Mouse (Mus musculus) neural tube, embryonic 13.5 days (tissue): ENCODE measurements at regions not wholly inside any gene's neighbourhood (a gene's known extent, or its start where the extent isn't known, plus 50 kb on each side); places are given as distances from the start of the nearest gene placed in this dataset.

Source experiments
- ATAC-seq: fragments of 200-750 bp; cut with Nextera tagmentation; 2 replicates; pipeline ENCODE4 v1.8.0; 2017; ENCODE audit warnings: low read depth, mild to moderate bottlenecking, moderate TSS enrichment, moderate library complexity
- H3K27ac ChIP-seq: fragments of 300-500 bp; sonication (generic); replicated peaks from 2 replicates; pipeline ENCODE4 v1.5.1; 2015; ENCODE audit warnings: moderate library complexity, mild to moderate bottlenecking, inconsistent platforms
- H3K27me3 ChIP-seq: fragments of 300-500 bp; sonication (generic); 2 replicates; pipeline ENCODE4 v1.6.1; 2015; ENCODE audit warnings: mild to moderate bottlenecking, inconsistent platforms
- H3K36me3 ChIP-seq: fragments of 300-500 bp; sonication (generic); 2 replicates; pipeline ENCODE4 v1.6.1; 2015; ENCODE audit warnings: mild to moderate bottlenecking, inconsistent platforms
- H3K4me1 ChIP-seq: fragments of 300-500 bp; sonication (generic); replicated peaks from 2 replicates; pipeline ENCODE4 v1.6.1; 2015; ENCODE audit warnings: inconsistent platforms
- H3K4me2 ChIP-seq: fragments of 300-500 bp; sonication (generic); 2 replicates; pipeline ENCODE4 v1.6.1; 2015; ENCODE audit warnings: inconsistent platforms, mild to moderate bottlenecking, moderate library complexity
- H3K4me3 ChIP-seq: fragments of 300-500 bp; sonication (generic); 2 replicates; pipeline ENCODE4 v1.5.1; 2015; ENCODE audit warnings: mild to moderate bottlenecking, inconsistent platforms
- H3K9ac ChIP-seq: fragments of 300-500 bp; sonication (generic); 2 replicates; pipeline ENCODE4 v1.6.1; 2015; ENCODE audit warnings: moderate library complexity, mild to moderate bottlenecking, inconsistent platforms
- H3K9me3 ChIP-seq: fragments of 300-500 bp; sonication (generic); 2 replicates; pipeline ENCODE4 v1.6.1; 2016; ENCODE audit warnings: inconsistent platforms
- WGBS: fragments of 180-500 bp; shearing (Covaris S2); methylation state at CpG from one replicate; pipeline ENCODE4 v1.1.7; 2015; 5-methylcytosine and 5-hydroxymethylcytosine counted together

DNA sequence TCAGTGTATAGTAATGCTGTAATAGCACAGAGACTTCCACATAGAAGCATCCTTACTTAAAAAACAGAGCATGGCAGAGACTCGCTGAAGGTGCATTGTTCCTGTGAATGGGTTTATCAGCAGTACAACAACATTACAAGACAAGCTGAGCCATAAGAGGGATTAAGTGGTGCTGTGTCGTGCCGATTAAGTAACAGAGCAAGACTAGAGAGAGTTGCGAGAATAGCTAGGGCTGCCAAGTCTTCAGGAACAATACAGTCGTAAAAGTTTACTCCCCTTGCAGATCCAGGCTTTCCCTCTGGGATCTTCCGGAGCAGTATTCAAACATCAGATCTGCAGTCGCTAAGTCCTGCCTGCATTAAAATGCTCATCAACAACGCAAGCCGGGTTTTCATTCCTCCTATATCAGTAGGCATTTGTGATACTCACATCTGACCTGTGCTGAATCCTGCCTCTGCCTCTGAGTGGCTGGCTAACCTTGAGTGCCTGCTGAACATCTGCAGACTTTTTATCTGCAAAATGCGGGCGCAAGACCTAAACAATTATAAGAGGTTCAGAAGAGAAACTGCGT is 247.1 kb downstream of the Ttll7 start:
- peaks cover 64% of the 10 kb centered on the region for H3K4me1 ChIP-seq
- 23% methylated on average over 12 of the region's 12 CpGs for WGBS
- H3K4me3 ChIP-seq: no peak overlapping the region
- H3K27ac ChIP-seq: 0 out of 2 replicates have a peak overlapping the region, but pooled peaks have one; percentile 14
- no peak for ATAC-seq
- H3K36me3 ChIP-seq: no peaks in the 10 kb centered on the region
- H3K9ac ChIP-seq: no peak overlapping the region
- no peaks in the 10 kb centered on the region for H3K27me3 ChIP-seq
- no peaks in the 10 kb centered on the region for H3K9me3 ChIP-seq
- peak overlapping the region; percentile 44 for H3K4me2 ChIP-seq

DNA sequence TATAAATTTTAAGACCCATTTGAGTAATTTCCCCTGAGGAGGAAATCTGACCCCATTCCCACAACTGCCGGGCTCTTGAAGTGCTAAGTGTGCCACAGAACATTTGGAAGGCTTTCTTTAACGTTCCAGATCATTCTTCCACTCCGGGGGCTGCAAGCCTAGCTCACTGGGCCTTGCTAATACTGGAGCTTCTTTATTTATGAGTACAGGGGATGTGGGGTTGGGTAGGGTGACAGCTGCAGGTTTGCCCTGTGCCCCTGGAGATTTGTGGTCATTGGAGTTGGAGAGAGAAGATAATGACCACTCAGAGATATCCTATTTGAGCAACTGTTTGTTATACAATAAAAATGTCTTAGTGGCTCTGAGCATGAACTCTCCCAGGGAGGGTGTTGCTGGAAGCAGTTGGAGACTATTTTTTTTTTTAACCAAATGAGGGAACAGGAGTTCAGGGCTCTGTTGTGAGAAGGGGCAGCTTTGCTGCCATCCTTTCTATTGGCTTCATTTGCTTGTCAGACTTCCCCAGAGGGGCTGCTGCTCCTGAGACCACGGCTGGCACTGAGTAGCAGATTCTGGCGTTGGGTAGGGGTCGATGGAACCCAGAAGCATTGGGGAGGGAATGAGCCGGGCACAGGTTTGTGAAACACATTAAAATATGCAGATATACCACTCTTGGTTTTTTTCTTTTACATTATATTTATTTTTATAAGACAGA is 249.0 kb downstream of the Ttll7 start:
- Histone ChIP-seq H3K4me3 (no peak overlapping the region), H3K27me3 (no peaks in the 10 kb centered on the region), H3K4me2 (no peak overlapping the region), H3K9ac (0 out of 2 replicates have a peak overlapping the region, but pooled peaks have one; percentile 12), H3K27ac (peak overlapping the region; percentile 70), H3K36me3 (no peaks in the 10 kb centered on the region), H3K4me1 (peaks cover 61% of the 10 kb centered on the region), H3K9me3 (no peaks in the 10 kb centered on the region)
- ATAC-seq: 0 out of 2 replicates have a peak, but pooled peaks have one; percentile 16
- 24% methylated on average over 7 of the region's 7 CpGs for WGBS

DNA sequence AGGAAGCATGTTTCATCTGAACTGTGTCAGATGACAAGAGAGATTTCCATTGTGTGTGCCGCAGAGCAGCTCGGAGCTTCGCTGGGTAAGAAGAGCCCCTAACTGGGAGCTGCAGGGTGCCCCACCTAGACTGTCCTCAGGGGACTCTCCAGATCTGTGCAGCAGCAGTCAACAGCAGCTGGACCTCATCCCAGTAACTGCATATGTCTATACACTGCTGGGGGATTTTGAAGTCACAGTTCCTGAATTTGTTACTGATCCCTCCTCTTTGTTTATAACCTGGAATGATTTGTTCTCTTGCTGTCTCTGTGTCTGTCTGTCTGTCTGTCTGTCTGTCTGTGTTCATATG is 249.6 kb downstream of the Ttll7 start:
- Histone ChIP-seq H3K4me2 (no peak overlapping the region), H3K27me3 (no peaks in the 10 kb centered on the region), H3K36me3 (no peaks in the 10 kb centered on the region), H3K9ac (0 out of 2 replicates have a peak overlapping the region, but pooled peaks have one; percentile 12), H3K27ac (peak overlapping the region; percentile 70), H3K4me1 (peaks cover 60% of the 10 kb centered on the region), H3K9me3 (no peaks in the 10 kb centered on the region), H3K4me3 (no peak overlapping the region)
- 24% methylated on average over 3 of the region's 3 CpGs for WGBS
- peak; percentile 68; the same call in 1 of the 2 replicates for ATAC-seq

DNA sequence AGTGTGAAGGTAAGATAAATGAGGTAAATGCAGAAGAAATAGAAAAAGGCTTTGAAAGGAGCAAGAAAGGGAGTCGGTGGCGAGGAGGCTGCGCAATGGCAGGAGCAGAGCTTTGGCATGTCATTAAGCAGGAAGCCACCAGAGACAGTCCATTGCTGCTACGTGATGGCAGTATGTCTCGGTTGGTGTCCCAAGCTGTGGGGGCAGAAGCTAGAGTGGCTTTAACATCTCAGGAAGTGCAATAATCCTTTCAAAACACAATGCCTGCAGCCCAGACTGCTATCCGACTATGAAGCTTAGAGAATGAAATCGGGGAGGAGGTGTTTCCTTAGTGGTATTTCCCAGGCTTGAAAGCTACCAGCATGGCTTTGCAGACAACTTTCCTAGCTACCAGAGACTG is 251.3 kb downstream of the Ttll7 start:
- Histone ChIP-seq H3K4me2 (peak overlapping the region; percentile 11; the same call in 1 of the 2 replicates), H3K36me3 (no peaks in the 10 kb centered on the region), H3K4me3 (no peak overlapping the region), H3K4me1 (peaks cover 49% of the 10 kb centered on the region), H3K27me3 (no peaks in the 10 kb centered on the region), H3K27ac (peak overlapping the region; percentile 70), H3K9ac (peak overlapping the region; percentile 41; the same call in 1 of the 2 replicates), H3K9me3 (no peaks in the 10 kb centered on the region)
- ATAC-seq: peak; percentile 44; the same call in 1 of the 2 replicates
- 36% methylated on average over 7 of the region's 7 CpGs for WGBS

DNA sequence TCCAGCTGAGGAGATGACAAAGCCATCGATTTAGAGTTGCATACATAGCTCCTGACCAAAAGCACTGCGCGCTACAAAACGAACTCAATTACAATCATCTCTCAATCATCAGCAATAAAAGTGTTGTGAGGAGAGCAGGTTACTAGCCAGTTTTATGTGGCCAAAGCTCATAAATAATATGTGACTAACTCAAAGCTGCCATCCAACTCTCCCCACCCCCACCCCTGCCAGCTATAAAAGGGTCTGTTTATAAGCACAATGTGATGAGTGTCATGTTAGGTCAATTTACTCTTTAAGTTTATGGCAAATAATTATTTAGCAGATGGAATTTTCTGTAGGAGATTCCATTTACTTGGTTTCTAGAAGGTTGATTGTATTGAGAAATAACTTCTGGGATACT is 265.4 kb downstream of the Ttll7 start:
- no peak overlapping the region for H3K9ac ChIP-seq
- no peaks in the 10 kb centered on the region for H3K36me3 ChIP-seq
- 51% methylated on average over 4 of the region's 4 CpGs for WGBS
- no peak for ATAC-seq
- no peaks in the 10 kb centered on the region for H3K27me3 ChIP-seq
- H3K4me3 ChIP-seq: no peak overlapping the region
- no peak overlapping the region for H3K27ac ChIP-seq
- no peak overlapping the region for H3K4me2 ChIP-seq
- no peaks in the 10 kb centered on the region for H3K4me1 ChIP-seq
- no peaks in the 10 kb centered on the region for H3K9me3 ChIP-seq

DNA sequence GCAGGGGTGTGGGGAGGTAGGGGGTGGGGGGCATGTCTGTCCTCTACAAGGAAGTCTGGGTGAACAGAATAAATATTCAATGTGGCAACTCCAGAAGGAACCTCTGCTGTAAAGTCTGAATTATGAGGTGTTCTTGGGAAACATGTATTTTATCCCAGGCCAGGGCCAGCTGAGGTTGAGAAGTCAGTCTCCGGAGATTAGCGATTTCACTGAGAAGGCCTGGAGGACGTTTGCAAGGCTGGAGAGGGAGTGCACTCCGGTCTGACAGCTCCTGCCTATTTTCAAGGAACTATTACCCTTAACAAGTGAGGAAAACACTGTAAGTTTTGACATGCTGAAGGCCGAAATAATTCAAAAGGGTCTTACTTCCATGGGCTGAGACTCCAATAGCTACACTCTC is 265.9 kb downstream of the Ttll7 start:
- no peak for ATAC-seq
- Histone ChIP-seq H3K4me3 (no peak overlapping the region), H3K27me3 (no peaks in the 10 kb centered on the region), H3K9me3 (no peaks in the 10 kb centered on the region), H3K4me2 (no peak overlapping the region), H3K9ac (no peak overlapping the region), H3K27ac (no peak overlapping the region), H3K4me1 (no peaks in the 10 kb centered on the region), H3K36me3 (no peaks in the 10 kb centered on the region)
- 76% methylated on average over 5 of the region's 5 CpGs for WGBS

DNA sequence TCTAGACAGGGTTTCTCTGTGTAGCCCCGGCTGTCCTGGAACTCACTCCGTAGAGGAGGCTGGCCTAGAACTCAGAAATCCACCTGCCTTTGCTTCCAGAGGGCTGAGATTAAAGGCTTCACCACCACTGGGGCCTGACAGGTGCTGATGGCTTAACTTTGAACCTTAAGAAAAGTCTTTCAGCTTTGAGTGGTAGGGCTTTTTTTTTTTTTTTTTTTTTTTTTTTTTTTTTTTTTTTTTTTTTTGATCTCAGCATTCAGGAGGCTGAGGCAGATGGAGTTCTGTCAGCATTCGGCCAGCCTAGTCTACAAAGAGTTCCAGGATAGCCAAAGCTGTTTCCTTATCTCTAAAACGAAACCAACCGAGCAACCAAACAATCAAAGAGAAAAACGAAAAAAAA is 266.5 kb downstream of the Ttll7 start:
- ATAC-seq: no peak
- 90% methylated on average over 6 of the region's 6 CpGs for WGBS
- no peak overlapping the region for H3K9ac ChIP-seq
- no peaks in the 10 kb centered on the region for H3K9me3 ChIP-seq
- no peaks in the 10 kb centered on the region for H3K27me3 ChIP-seq
- no peak overlapping the region for H3K27ac ChIP-seq
- no peak overlapping the region for H3K4me3 ChIP-seq
- no peaks in the 10 kb centered on the region for H3K4me1 ChIP-seq
- H3K4me2 ChIP-seq: no peak overlapping the region
- H3K36me3 ChIP-seq: no peaks in the 10 kb centered on the region

DNA sequence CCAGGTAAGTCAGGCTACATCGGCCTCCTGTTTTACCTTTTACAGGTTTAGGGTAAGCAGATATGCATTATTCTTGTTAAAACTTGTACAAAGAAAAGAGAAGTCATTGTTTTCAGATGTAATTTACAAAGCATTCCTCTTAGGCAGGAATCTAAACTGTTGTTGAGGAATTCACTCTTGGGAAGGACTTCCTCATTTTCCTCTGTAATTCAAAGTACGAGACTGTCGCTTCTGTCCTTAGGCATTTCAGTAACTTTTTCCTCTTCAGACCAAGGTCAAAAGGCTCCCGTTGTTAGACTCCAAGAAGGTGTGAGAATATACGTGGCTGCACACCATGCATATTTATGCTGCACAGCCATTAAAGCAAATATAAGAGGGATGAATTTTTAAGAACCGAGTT is 269.7 kb downstream of the Ttll7 start:
- Histone ChIP-seq H3K9me3 (no peaks in the 10 kb centered on the region), H3K4me3 (no peak overlapping the region), H3K9ac (no peak overlapping the region), H3K27me3 (no peaks in the 10 kb centered on the region), H3K36me3 (no peaks in the 10 kb centered on the region), H3K27ac (no peak overlapping the region), H3K4me1 (no peaks in the 10 kb centered on the region), H3K4me2 (no peak overlapping the region)
- 90% methylated on average over 6 of the region's 6 CpGs for WGBS
- no peak for ATAC-seq

DNA sequence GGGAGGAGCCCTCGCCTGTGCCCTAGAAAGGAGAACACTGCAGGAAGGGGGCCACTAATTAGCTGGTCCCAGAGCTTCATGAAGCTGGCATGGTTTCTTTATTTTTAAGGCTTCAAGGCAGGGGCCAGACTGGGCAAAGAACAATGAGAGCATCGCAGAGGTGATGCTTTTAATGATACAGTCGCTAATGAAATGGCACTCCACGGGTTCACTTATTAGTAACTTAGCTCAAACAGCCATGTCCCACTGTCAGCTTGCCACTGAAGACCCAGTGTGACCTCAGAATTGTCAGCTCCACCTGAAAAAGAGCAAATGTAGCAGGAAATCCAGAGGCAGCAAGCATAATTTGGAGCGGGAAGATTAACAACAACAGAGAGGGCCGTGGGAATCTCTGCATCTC is 275.6 kb downstream of the Ttll7 start:
- no peaks in the 10 kb centered on the region for H3K27me3 ChIP-seq
- H3K4me3 ChIP-seq: no peak overlapping the region
- H3K4me1 ChIP-seq: no peaks in the 10 kb centered on the region; the same call in 1 of the 2 replicates
- H3K36me3 ChIP-seq: no peaks in the 10 kb centered on the region
- no peak for ATAC-seq
- 75% methylated on average over 6 of the region's 6 CpGs for WGBS
- no peak overlapping the region for H3K4me2 ChIP-seq
- no peak overlapping the region for H3K27ac ChIP-seq
- no peaks in the 10 kb centered on the region for H3K9me3 ChIP-seq
- H3K9ac ChIP-seq: no peak overlapping the region

DNA sequence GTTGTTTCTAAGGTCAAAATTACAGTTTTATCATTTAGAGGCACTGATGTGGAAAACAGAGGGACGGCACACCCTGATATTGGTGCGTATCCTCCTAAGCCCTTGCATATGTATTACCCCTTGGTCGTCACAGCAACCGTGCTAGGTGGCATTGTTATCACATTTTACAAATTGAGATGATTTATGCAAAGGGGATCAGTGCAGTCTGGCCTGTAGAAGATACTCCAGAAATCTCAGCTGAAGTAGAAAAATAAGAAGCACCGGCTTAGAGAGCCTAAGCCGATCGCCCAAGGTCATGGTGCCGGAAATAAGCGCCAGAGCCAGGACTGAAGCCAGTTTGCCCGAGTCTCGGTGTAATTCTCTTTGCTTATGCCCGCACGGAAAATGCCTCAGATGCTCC is 280.7 kb downstream of the Ttll7 start:
- Histone ChIP-seq H3K9ac (no peak overlapping the region), H3K27me3 (no peaks in the 10 kb centered on the region), H3K4me3 (no peak overlapping the region), H3K4me1 (no peaks in the 10 kb centered on the region; the same call in 1 of the 2 replicates), H3K27ac (no peak overlapping the region), H3K9me3 (no peaks in the 10 kb centered on the region), H3K4me2 (no peak overlapping the region), H3K36me3 (no peaks in the 10 kb centered on the region)
- 77% methylated on average over 13 of the region's 13 CpGs for WGBS
- no peak for ATAC-seq

DNA sequence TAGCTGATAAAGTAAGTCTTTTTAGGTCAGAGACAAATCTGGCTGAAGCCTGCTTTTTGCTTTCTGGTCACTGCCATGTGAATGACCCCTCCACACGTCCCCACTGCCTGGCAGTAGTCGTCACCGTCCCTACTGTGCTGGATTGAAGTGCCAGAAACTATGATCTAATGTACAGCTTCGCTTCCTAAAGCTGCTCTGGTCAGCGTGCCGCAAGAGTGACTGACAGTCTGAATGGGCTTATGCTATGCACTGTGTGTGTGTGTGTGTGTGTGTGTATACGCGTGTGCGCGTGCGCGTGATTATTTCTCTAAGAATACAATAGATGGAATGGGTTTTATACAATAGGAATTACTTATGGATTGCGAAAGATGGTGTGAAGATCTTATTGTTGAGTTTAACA is 281.2 kb downstream of the Ttll7 start:
- Histone ChIP-seq H3K27ac (no peak overlapping the region), H3K36me3 (no peaks in the 10 kb centered on the region), H3K9ac (no peak overlapping the region), H3K4me1 (no peaks in the 10 kb centered on the region; the same call in 1 of the 2 replicates), H3K27me3 (no peaks in the 10 kb centered on the region), H3K4me3 (no peak overlapping the region), H3K4me2 (no peak overlapping the region), H3K9me3 (no peaks in the 10 kb centered on the region)
- 90% methylated on average over 13 of the region's 13 CpGs for WGBS
- no peak for ATAC-seq

DNA sequence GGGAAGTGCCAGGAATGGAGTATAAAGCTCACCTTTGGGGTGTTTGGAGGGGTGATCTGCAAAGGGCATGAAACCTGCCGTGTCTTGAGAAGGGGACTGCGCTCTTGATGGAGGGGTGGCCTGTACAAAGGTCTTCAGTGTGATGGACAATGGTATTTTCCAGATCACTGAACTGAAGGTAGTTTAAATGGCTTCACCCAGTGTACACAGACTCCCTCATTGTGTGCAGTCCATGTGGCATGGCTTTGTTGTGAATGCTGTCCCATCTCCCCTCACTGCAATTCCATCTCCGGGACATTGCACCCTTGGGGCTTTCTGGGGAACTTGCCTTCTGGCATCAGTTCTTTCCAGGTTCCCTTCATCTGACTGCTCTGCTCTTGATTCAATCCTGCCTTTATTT is 288.2 kb downstream of the Ttll7 start:
- H3K9me3 ChIP-seq: no peaks in the 10 kb centered on the region
- no peaks in the 10 kb centered on the region for H3K4me1 ChIP-seq
- no peak overlapping the region for H3K27ac ChIP-seq
- ATAC-seq: no peak
- no peak overlapping the region for H3K4me3 ChIP-seq
- H3K36me3 ChIP-seq: no peaks in the 10 kb centered on the region
- H3K4me2 ChIP-seq: no peak overlapping the region
- H3K9ac ChIP-seq: no peak overlapping the region
- no peaks in the 10 kb centered on the region for H3K27me3 ChIP-seq
- WGBS: 68% methylated on average over 3 of the region's 3 CpGs

DNA sequence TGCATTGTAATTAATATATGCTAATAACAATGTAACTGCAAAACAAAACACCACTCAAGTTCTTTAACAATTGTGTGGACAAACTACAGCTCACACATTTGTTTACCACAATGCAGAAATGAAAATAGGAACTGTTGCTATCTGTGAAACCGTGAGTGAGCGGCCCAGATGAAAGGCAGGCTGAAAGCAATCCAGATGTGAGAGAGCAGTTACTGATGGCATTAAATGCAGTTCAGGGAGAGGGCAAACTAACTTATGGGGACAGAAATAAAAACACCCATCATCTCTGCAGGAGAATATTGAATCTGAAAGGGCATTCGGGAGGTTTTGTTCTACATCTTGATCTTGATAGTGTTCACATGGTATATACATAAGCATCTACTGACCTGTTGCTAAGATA is 301.3 kb downstream of the Ttll7 start:
- Histone ChIP-seq H3K36me3 (no peaks in the 10 kb centered on the region), H3K4me2 (no peak overlapping the region), H3K4me1 (no peaks in the 10 kb centered on the region), H3K9me3 (no peaks in the 10 kb centered on the region), H3K4me3 (no peak overlapping the region), H3K27me3 (no peaks in the 10 kb centered on the region), H3K9ac (no peak overlapping the region), H3K27ac (no peak overlapping the region)
- no peak for ATAC-seq
- 75% methylated on average over 3 of the region's 3 CpGs for WGBS
